Mouse (Mus musculus): Measurements from ENCODE around the gene Unc13b. TPM values are rescaled to one million over a fixed set of nuclear protein-coding genes. Genes with fewer than 3 reads are reported as not detected.

Gene Unc13b
- polyA plus RNA-seq, 1 experiment from 2014 or later: 2.0 TPM

GRCm38 (mm10) chr4:43262821-43263220 is 204.1 kb downstream of the Unc13b start:
- Histone ChIP-seq H3K9me3 (ENCODE audit: control insufficient read depth, low read length) (no peaks in the 10 kb centered on the region), H3K27ac (ENCODE audit: low read depth, low read length) (no peak overlapping the region), H3K27me3 (replicated peaks; ENCODE audit: control insufficient read depth, insufficient read depth, low read length) (no peaks in the 10 kb centered on the region), H3K9ac (ENCODE audit: low read depth, low read length) (no peak overlapping the region), H3K36me3 (ENCODE audit: control insufficient read depth, insufficient read depth, low read length) (no peaks in the 10 kb centered on the region), H3K4me3 (ENCODE audit: low read depth, low read length) (no peak overlapping the region), H3K4me1 (replicated peaks; ENCODE audit: control insufficient read depth, insufficient read depth, low read length) (no peaks in the 10 kb centered on the region), H3K4me2 (no peak overlapping the region)
- DNase-seq (ENCODE audit: low spot score): no peak
- whole genome bisulfite sequencing: 64% methylated on average over 6 of the region's 6 CpGs
- ATAC-seq (replicated peaks; ENCODE audit: low FRiP score): no peak

GRCm38 (mm10) chr4:43266146-43266545 is 207.4 kb downstream of the Unc13b start:
- Histone ChIP-seq H3K27me3 (replicated peaks; ENCODE audit: control insufficient read depth, insufficient read depth, low read length) (no peaks in the 10 kb centered on the region), H3K9me3 (ENCODE audit: control insufficient read depth, low read length) (no peaks in the 10 kb centered on the region), H3K4me2 (no peak overlapping the region), H3K36me3 (ENCODE audit: control insufficient read depth, insufficient read depth, low read length) (no peaks in the 10 kb centered on the region), H3K4me1 (replicated peaks; ENCODE audit: control insufficient read depth, insufficient read depth, low read length) (no peaks in the 10 kb centered on the region), H3K4me3 (ENCODE audit: low read depth, low read length) (no peak overlapping the region), H3K9ac (ENCODE audit: low read depth, low read length) (no peak overlapping the region), H3K27ac (ENCODE audit: low read depth, low read length) (no peak overlapping the region)
- WGBS: 47% methylated on average over 2 of the region's 2 CpGs
- ATAC-seq (replicated peaks; ENCODE audit: low FRiP score) (no peak), DNase-seq (ENCODE audit: low spot score) (no peak)

GRCm38 (mm10) chr4:43266623-43267322 is 208.0 kb downstream of the Unc13b start, which contains the start of gene Atp8b5:
Atp8b5 (plus strand) TSS chr4:43267159.
- no peak within 1 kb of the TSS for H3K9ac ChIP-seq (ENCODE audit: low read depth, low read length)
- H3K9me3 ChIP-seq (ENCODE audit: control insufficient read depth, low read length): no peaks in the 10 kb centered on the region
- H3K4me1 ChIP-seq (replicated peaks; ENCODE audit: control insufficient read depth, insufficient read depth, low read length): no peaks in the 10 kb centered on the region
- H3K36me3 ChIP-seq (ENCODE audit: control insufficient read depth, insufficient read depth, low read length): no peaks in the 10 kb centered on the region
- DNase-seq (ENCODE audit: low spot score): peak; percentile 77
- H3K4me2 ChIP-seq: peak within 1 kb of the TSS; percentile 57
- H3K27ac ChIP-seq (ENCODE audit: low read depth, low read length): no peak within 1 kb of the TSS
- WGBS: 3% methylated on average over 19 of the region's 19 CpGs
- ATAC-seq (replicated peaks; ENCODE audit: low FRiP score): peak; percentile 76
- peak within 1 kb of the TSS; percentile 32 for H3K4me3 ChIP-seq (ENCODE audit: low read depth, low read length)
- no peaks in the 10 kb centered on the region for H3K27me3 ChIP-seq (replicated peaks; ENCODE audit: control insufficient read depth, insufficient read depth, low read length)

- no peaks in the 10 kb centered on the region for H3K27me3 ChIP-seq (replicated peaks; ENCODE audit: control insufficient read depth, insufficient read depth, low read length)
- WGBS: 25% methylated on average over 2 of the region's 2 CpGs
- H3K9me3 ChIP-seq (ENCODE audit: control insufficient read depth, low read length): no peaks in the 10 kb centered on the region
- no peaks in the 10 kb centered on the region for H3K36me3 ChIP-seq (ENCODE audit: control insufficient read depth, insufficient read depth, low read length)
- H3K9ac ChIP-seq (ENCODE audit: low read depth, low read length): no peak overlapping the region
- peak overlapping the region; percentile 32; the same call in 1 of the 2 replicates for H3K4me3 ChIP-seq (ENCODE audit: low read depth, low read length)
- no peak overlapping the region for H3K27ac ChIP-seq (ENCODE audit: low read depth, low read length)
- peak overlapping the region; percentile 57 for H3K4me2 ChIP-seq
- no peaks in the 10 kb centered on the region for H3K4me1 ChIP-seq (replicated peaks; ENCODE audit: control insufficient read depth, insufficient read depth, low read length)
- ATAC-seq (replicated peaks; ENCODE audit: low FRiP score) (no peak), DNase-seq (ENCODE audit: low spot score) (no peak)
Measured at GRCm38 (mm10) chr4:43267323-43267658, 208.5 kb downstream of the Unc13b start.

- 89% methylated on average over 5 of the region's 5 CpGs for WGBS
- Histone ChIP-seq H3K4me1 (replicated peaks; ENCODE audit: control insufficient read depth, insufficient read depth, low read length) (no peaks in the 10 kb centered on the region), H3K27me3 (replicated peaks; ENCODE audit: control insufficient read depth, insufficient read depth, low read length) (no peaks in the 10 kb centered on the region), H3K9me3 (ENCODE audit: control insufficient read depth, low read length) (no peaks in the 10 kb centered on the region), H3K9ac (ENCODE audit: low read depth, low read length) (no peak overlapping the region), H3K27ac (ENCODE audit: low read depth, low read length) (no peak overlapping the region), H3K4me2 (no peak overlapping the region), H3K4me3 (ENCODE audit: low read depth, low read length) (no peak overlapping the region), H3K36me3 (ENCODE audit: control insufficient read depth, insufficient read depth, low read length) (no peaks in the 10 kb centered on the region)
- no peak for DNase-seq (ENCODE audit: low spot score)
- no peak for ATAC-seq (replicated peaks; ENCODE audit: low FRiP score)
Measured at GRCm38 (mm10) chr4:43285476-43285875, 226.7 kb downstream of the Unc13b start.

- no peak for DNase-seq (ENCODE audit: low spot score)
- no peak overlapping the region for H3K9ac ChIP-seq (ENCODE audit: low read depth, low read length)
- H3K4me2 ChIP-seq: no peak overlapping the region
- H3K9me3 ChIP-seq (ENCODE audit: control insufficient read depth, low read length): no peaks in the 10 kb centered on the region
- no peaks in the 10 kb centered on the region for H3K36me3 ChIP-seq (ENCODE audit: control insufficient read depth, insufficient read depth, low read length)
- no peaks in the 10 kb centered on the region for H3K4me1 ChIP-seq (replicated peaks; ENCODE audit: control insufficient read depth, insufficient read depth, low read length)
- WGBS: 54% methylated on average over 3 of the region's 3 CpGs
- H3K4me3 ChIP-seq (ENCODE audit: low read depth, low read length): no peak overlapping the region
- no peak overlapping the region for H3K27ac ChIP-seq (ENCODE audit: low read depth, low read length)
- ATAC-seq (replicated peaks; ENCODE audit: low FRiP score): no peak
- no peaks in the 10 kb centered on the region for H3K27me3 ChIP-seq (replicated peaks; ENCODE audit: control insufficient read depth, insufficient read depth, low read length)
Measured at GRCm38 (mm10) chr4:43287305-43287704, 228.6 kb downstream of the Unc13b start.

- no peak overlapping the region for H3K4me3 ChIP-seq (ENCODE audit: low read depth, low read length)
- DNase-seq (ENCODE audit: low spot score): no peak
- no peaks in the 10 kb centered on the region for H3K4me1 ChIP-seq (replicated peaks; ENCODE audit: control insufficient read depth, insufficient read depth, low read length)
- H3K4me2 ChIP-seq: no peak overlapping the region
- H3K27me3 ChIP-seq (replicated peaks; ENCODE audit: control insufficient read depth, insufficient read depth, low read length): no peaks in the 10 kb centered on the region
- H3K9ac ChIP-seq (ENCODE audit: low read depth, low read length): no peak overlapping the region
- no peak for ATAC-seq (replicated peaks; ENCODE audit: low FRiP score)
- H3K9me3 ChIP-seq (ENCODE audit: control insufficient read depth, low read length): no peaks in the 10 kb centered on the region
- H3K36me3 ChIP-seq (ENCODE audit: control insufficient read depth, insufficient read depth, low read length): no peaks in the 10 kb centered on the region
- WGBS: 41% methylated on average over 6 of the region's 6 CpGs
- H3K27ac ChIP-seq (ENCODE audit: low read depth, low read length): no peak overlapping the region
Measured at GRCm38 (mm10) chr4:43294001-43294400, 235.2 kb downstream of the Unc13b start.

GRCm38 (mm10) chr4:43309696-43310338 is 251.1 kb downstream of the Unc13b start:
- Histone ChIP-seq H3K4me2 (no peak overlapping the region), H3K36me3 (ENCODE audit: control insufficient read depth, insufficient read depth, low read length) (no peaks in the 10 kb centered on the region), H3K9ac (ENCODE audit: low read depth, low read length) (no peak overlapping the region), H3K4me1 (replicated peaks; ENCODE audit: control insufficient read depth, insufficient read depth, low read length) (no peaks in the 10 kb centered on the region), H3K9me3 (ENCODE audit: control insufficient read depth, low read length) (no peaks in the 10 kb centered on the region), H3K4me3 (ENCODE audit: low read depth, low read length) (no peak overlapping the region), H3K27ac (ENCODE audit: low read depth, low read length) (no peak overlapping the region), H3K27me3 (replicated peaks; ENCODE audit: control insufficient read depth, insufficient read depth, low read length) (no peaks in the 10 kb centered on the region)
- DNase-seq (ENCODE audit: low spot score): no peak
- no peak for ATAC-seq (replicated peaks; ENCODE audit: low FRiP score)
- 68% methylated on average over 11 of the region's 11 CpGs for WGBS

Measured in liver, embryonic 11.5 days (tissue).